Mouse (Mus musculus) gastrocnemius, adult 8-10 months (tissue): ENCODE data around the gene Ugt1a5. TPM values are rescaled to one million over a fixed set of nuclear protein-coding genes. Genes with fewer than 3 reads are reported as not detected.

Experiments used
- DNase-seq, 2 experiments: peaks; one replicate each; pipeline ENCODE4 v3.0.0; 2022; ENCODE audit warnings: low spot score in 2 of 2
- total RNA-seq, 4 experiments: library from RNA; stranded (reverse); gene quantifications; 2 replicates each; pipeline ENCODE4 v1.2.4; 2022

The Ugt1a5 gene
- total RNA-seq, 4 experiments from 2014 or later: not detected

DNA sequence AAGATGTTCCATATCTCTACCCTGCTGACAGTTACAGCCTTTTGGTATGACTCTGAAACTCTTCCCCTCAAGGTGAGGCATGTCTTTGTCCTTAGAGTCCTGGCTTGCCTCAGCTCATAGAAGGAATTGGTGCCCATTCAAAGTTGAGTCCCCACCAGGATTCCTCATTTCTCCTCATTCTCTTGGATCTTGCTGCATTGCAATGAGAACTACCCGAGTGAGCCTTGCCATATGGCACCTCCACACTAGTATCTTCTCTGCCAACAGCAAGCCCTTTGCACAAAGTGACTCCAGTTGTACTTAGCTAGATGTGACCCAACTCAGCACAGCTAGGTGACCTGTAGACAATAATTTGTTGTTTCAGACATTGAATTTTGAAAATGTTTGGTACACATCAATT lies 57.8 kb downstream of the Ugt1a5 start:
- peak; percentile 5 to 6 for DNase-seq

DNA sequence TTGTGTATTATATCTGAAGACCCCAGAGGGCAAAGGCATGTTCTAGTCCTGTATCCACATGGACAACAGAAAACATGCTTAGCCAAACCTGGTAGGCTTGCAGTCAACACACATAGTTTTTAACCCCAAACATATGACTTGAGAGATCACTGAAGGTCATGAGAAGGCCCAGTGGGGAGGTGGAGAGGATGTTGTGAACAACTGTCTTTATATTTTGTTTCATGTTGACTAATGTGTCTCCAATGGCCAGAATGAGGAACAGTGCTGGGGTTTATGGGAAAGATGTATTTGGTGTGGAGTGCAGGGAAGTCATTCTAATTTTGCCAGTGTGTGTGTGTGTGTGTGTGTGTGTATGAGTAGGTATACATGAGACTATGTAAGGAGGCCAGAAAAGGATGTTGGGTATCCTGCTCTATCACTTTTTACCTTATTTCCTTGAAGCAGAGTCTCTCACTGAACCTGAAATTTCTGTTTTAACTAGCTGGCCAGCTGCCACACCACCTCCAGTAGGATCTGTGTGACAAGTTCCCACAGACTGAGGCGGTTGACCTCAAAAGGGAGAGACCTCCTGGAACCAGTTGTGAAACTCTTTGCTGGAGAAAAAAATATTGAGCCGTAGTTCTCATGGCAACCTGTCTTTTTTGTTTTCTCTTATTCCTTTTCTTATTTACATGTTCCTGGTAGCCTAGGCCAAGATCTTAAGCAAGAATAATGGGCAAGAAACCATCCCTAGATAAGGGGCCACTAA lies 58.4 kb downstream of the Ugt1a5 start:
- DNase-seq: peak in 1 of 2 experiments; percentile 2

DNA sequence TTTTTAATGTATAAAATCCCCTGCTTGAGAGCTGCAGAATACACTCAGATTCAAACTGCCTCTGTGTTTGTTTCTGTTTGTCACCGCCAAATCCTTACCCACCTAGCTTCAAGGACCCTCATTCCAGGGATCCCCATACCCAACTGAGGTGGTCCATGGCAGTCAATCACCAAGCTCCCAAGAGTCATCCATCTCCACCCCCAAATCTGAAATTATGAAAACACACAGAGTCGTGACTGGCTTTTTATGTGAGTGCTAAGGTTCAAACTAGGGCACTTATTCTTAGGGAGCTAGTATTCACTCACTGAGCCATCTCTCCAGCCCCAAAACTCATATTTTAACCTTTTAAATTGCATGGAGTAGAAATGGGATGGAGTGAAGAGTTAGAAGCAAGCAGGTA lies 59.5 kb downstream of the Ugt1a5 start:
- DNase-seq: peak in 1 of 2 experiments; percentile 1

DNA sequence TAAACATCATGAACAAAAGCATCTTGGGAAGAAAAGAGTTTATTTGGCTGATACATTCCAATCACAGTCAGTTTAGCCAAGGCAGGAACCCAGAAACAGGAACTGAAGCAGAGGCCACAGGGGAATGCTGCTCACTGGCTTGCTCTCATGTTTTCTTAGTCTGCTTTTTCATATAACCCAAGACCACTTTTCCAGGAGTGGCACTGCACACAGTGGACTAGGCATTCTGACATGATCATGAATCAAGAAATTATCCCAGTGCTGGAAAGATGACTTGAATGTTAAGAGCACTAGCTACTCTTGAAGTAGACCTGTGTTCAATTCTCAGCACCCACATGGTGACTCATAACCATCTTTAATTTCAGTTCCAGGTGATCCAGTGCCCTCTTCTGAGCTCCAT lies 59.9 kb downstream of the Ugt1a5 start:
- peak; percentile 3 to 4 for DNase-seq

DNA sequence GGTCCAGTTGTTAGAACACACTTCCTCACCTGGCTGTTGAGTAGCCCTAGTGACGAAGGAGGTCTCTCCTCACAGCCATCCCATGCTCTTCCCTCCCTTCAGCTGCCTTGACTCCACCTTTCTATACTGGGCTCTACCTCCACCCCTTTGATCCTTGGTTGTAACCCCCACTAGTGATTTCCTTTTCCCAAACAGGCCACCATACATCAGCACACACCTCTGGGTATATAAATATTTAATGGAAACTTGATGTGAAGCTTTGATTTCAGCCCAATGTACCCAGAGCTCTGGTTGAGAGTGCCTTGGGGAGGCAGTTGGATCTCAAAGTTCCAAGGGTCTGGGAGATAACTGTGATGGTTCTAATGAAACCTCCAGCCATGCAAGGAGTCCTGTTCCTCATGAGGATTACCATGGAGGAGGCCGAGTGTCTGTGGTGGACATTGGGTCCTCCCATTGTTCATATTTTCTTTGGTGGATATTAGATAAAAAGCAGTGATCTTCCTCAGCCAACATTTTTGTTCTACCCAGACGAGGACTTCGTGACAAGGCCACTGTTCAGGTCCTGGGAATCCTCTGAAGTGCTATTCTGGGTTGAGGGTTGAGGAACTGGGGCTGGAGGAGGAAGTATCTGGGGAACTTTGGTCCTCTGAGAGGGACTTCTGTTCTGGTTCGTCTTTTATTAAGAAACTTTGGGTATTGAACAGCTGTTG lies 61.0 kb downstream of the Ugt1a5 start, which contains the start of gene Mroh2a:
TSS of gene Mroh2a (plus strand) at position 317 of the 710 bp plus-strand sequence.
- peak; percentile 9 to 10 for DNase-seq

DNA sequence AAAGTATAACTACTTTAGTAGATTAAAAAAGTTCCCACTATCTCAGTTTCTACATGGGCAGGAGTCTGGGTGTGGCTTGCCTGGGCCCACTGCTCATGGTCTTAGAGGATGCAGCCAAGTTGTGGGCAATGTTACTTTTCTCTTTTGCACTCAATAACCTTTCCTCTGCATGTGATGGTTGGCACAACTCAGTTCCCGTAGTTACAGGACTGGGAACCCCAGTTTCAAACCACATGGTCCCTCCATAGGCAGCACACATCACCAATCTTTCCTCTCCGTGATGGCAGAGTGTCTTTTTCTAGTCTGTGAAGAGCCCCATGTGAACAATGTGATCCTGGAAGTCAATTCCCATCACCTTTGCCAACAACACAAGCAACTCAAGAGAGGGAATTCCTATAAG lies 61.7 kb downstream of the Ugt1a5 start:
- DNase-seq: peak in 1 of 2 experiments; percentile 3

DNA sequence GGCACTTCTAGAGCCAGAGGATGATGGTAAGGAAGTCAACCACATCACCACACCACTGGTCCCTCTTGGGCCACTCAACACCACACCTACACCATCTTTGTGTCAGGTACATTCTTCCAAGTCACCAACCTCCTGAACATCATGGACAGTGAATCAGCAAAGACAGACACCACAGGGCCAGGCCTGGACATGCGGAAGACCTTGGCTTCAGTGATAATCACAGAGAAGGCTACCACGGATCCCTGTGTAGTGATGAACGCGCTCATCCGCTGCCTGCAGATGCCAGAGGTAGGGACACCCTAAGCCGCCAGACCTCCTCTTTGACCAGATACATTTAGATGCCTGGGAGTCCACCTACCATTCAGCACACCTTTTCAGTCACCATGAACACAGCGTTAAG lies 62.3 kb downstream of the Ugt1a5 start:
- DNase-seq: peak; percentile 15 to 16

DNA sequence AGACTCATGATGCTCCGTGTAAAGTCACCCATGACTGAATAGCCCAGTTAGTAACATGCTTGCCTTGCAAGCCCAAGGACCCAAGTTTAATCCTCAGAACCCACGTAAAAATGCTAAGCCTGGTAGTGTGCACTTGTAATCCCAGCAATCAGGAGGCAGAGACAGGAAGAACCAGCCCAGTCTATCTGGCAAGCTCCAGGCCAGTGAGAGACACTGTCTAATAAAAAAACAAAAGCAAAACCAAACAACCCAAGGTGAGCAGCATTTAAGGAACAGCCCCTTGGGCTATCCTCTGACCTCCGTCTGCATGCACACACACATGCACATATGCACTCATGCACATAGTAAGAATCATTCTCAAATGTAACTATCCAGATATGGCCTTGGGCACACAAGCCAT lies 63.8 kb downstream of the Ugt1a5 start:
- DNase-seq: peak in 1 of 2 experiments; percentile 4

DNA sequence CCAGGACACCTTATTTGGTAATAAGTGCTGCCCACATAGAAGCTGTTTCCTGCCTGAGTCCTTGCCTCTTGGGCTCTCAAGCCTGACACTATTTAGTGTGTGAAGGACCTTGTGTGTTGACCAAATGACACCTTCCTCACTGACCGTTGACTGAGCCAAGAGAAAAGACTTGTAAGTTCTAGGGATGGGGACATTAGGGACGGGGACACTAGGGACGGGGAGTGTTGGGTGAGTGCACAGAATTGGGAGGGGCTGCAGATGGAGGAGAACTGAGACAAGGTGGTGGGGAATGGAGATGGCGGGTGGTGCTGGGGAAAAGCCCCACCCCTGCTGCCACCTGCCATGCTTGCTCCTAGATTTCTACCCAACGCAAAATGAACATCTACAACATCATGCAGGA lies 64.2 kb downstream of the Ugt1a5 start:
- no peak for DNase-seq

DNA sequence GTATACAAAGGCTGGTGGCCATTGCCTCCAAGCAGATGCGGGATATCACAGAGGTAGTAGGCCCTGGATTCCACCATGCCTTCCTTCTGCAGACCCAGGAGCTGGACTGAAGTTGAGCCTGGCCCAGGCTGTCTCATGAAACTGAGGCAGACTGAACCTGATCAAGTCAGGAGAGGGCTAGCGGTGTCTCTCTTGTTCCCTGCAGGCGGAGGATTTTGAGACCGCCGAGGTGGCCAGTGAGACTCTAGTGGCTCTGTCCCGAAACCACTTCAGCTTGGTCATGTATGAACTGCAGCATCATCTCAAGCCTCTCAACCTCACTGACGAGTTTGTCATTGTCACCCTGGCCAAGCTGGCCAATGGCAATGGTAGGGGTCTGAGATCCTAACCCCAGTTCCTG lies 64.6 kb downstream of the Ugt1a5 start:
- peak in 1 of 2 experiments; percentile 19 for DNase-seq

DNA sequence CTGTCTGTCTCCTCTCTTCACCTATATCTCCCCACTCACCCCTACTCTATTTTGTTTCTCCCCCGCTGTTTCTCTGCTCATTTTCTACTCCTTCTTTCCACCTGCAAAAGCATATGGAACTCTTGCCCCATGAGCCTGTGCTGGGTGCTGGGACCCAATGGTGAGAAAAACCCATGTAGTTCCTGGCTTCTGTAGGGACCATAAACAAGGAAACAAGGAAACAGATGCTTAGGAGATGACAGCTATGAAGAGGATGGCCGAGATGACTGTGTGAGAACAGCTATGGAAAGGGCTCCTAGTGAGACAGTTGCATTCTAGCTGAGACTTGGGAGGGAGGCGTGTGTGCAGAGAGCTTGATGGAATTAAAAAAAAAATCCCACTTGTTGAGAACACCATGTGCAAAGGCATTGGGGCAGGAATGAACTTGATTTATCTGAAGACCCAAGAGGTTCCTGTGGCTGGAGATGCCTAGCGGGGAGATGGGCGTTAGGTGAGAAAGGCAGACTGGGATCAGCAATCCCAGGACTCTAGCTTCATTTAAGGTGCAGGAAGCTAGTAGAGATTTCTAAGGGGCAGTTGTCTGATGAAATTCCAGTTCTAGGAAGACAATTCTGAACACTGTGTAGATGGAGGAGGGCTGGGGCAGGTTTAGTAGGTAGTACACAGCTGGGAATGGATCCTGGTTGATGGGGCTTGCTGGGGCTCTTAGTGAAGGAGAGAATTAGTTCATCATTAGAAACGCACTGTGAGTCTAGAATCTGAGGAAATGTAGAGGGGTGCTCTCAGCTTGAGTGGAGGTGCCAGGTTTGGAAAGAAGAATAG lies 65.4 kb downstream of the Ugt1a5 start:
- peak in 1 of 2 experiments; percentile 5 for DNase-seq

DNA sequence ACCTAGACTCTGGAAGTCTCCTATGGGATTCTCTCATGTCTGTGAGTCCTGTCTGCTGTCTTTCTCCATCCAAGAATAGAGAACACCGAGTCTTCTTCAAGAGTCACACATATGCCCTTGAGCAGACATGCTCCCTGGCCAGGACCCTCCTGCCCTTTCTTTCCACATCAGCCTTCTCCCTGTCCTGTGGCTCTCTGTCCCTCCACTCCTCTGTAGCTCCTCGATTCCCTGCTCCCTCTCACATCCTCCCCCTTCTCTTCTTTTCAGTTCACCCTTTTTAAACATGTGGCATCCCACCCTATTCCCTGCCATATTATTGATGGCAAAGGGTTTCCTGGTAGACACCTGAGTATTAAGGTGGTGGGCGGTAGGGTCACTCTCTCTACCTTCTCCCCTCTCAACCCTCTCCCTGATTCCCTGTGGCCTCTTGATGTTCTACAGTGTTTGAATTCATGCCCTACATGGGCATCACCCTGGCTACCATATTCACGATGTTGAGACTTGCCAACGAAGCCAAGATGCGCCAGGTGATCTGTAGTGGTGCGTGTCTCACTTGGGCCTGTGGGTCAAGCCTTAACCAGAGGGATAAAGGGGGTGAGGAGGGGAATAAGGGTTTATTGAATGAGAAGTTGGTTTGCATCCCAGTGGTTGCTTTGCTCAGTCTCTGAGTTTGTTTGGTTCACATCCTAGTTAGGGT lies 66.1 kb downstream of the Ugt1a5 start:
- DNase-seq: peak in 1 of 2 experiments; percentile 8

DNA sequence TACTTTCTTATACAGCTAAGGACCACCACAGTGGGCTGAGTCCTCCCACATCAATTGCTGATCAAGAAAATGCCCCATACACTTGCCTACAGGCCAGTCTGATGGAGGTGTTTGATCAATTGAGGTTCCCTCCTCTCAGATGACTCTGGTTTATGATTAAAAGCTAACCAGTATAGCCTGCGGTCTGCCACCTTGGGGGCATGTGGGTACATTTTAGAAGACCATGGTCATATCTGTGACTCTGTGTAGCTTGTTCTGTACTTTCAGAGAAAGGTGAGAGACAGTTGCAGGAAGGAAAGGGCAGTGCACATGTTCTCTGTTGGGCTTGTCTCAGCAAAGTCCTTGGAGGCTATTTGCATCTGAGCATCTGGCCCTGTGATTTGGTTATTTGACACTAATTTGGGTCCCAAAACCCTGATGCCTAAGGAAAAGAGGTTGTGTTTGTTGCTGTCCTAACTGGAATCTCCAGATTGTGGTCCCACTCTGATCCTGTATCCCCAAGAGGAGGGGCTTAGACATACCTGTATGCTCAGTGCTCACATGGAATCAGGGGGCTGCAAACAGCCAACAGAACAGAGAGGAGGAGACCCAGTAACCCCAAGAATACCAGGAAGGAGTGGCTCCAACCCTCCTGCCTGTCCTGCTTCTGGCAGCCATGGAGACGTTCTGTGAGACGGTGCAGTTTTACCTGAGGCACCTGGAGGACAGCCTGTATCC lies 67.0 kb downstream of the Ugt1a5 start:
- DNase-seq: peak in 1 of 2 experiments; percentile 6

DNA sequence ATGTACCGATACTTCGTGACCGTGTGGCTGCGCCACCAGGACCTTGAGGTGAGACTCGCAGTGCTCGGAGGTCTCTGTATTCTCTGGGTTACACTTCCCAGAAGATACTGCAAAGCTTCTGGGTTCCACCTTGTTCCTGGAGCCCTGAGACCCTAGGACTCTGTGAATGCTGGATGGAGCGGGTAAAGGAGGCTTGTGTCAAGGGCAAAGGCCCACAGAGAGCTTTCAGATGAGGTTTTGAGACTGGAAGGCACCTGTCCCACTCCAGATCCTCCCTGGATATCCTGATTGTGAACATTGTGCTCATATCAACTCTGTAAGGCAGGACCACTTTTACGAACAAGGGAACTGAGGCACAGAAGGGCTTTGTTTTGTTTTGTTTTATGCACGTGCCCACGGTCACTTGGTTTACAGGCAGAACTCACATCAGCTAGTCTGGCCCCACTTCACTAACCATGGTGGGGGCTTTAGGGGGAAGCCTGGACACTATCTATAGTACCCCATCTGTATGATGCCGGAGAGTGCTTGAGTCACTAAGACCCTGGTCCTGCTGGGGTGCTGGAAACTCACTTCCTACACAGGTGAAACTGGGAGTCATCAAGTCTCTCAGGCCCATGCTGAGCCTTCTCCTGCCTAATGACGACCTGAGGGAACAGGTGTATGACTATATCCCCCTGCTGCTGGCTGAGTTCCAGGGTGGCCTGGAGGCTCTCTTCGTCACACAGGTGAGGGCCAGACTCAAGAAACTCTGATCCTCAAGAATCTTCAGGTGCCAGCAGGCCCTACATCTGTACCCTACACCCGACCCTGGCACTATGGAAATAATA lies 67.8 kb downstream of the Ugt1a5 start:
- DNase-seq: peak in 1 of 2 experiments; percentile 35

DNA sequence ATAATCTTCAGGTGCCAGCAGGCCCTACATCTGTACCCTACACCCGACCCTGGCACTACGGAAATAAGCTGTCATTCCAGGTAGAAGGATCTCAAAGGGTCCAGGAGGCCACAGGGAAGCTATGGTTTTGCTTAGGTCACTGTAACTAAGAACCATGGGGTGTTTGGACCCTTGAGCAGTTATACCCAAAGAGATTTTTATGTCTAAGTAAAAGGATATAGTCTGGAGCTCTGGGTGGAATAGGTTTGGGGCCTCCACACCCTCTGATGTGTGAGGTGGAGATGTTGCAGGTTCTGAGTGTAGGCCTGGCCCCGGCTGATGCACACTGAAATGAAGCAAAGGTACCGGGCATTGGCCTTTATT lies 68.4 kb downstream of the Ugt1a5 start:
- DNase-seq: no peak

DNA sequence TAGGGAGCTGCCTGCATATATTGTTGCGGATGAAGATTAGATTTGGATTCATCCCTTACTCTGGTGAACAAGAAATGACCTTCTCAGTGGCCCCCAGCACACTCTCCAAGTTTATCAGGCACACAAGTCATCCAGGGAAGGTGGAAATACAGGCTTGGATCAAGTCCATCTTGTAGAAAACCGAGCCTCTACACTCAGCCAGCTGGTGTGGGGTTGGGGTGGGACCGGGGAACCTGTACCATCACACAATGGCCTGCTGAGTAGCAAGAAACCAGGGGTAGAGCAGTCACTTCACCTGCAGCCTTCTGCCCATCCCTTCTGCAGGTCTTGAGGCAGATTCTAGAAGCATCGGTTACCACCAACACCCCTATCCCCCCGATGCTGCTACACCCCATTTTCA lies 68.8 kb downstream of the Ugt1a5 start:
- DNase-seq: peak in 1 of 2 experiments; percentile 15

DNA sequence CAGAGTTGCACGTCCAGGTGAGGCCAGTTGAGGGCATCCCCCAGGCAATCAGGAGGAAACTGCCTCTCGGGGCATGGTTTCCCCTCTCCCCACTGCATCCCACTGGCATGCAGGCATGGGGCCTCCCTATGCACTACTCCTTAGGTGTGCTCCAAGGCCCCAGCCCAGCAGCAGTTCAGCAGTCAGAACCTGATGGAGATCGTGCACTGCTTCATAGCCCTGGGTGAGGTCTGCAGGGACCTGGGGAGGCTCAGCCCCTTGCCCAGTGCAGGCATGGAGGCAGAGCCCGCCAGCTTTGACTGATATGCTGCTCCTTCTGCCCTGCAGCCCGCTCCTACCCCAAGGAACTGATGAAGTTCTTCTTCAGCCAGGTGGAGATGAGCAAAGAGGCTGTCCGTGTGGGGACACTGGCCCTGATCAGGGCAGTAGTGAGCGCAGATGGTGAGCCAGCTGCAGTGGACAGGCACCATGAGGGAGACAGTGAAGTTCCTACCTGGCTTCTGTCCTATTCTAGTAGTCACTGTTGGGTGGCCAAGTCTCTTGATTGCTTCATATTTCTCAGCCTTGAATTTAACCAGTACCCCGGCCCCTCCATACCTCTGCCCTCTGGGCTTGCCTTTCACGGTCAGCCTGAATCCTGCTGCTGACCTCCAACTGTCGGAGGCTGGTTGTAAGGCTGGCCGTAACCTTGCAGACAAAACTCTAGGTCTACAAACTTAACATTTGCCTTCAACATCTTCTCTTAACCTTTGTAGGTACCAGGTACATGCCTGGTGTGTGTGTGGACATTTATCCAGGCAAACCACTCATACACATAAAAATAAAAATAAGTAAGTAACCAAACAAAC lies 69.5 kb downstream of the Ugt1a5 start:
- DNase-seq: peak in 1 of 2 experiments; percentile 37

DNA sequence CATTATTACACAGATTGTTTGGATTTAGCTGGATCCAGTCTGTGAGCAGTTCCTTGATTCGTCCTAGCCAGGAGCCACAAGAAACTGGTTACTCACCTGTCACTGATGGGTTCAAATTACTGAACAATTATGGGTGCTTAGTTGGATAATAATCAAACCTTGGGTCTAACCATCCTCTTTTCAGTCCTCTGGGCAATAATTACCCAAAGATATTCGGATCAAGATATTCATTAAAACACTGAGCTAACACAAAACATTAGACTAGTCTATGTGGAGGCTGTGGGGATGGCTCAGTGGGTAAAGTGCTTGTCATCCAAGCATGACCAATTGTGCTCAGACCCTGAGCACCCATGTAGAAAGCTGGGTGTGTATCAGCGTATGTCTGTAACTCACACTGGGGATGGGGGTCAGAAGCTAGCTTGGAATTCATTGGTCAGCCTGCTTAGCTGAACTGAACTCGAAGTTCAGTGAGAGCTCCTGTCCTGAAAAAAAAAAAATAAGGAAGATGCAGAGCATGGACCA lies 70.1 kb downstream of the Ugt1a5 start:
- DNase-seq: no peak
